Comparison of ENCODE assay signal across 27 mouse cellular contexts in genomic region chr6:31937146-31937545, GRCm38 (mm10).
DNase-seq lines count a peak whose midpoint lies in the region; ATAC-seq lines count a peak whose summit lies in the region.
"Had no signal": no experiment of that assay in that cellular context is flagged by ENCODE, and none has a peak within 500 bp of the region (broad histone marks: within the 10 kb centered on the region; RNA-seq: fewer than 3 reads in every experiment).

No protein-coding gene starts in this region.

- no peak for ATAC-seq in intestine, embryonic 14.5 days (replicated peaks; ENCODE audit: low FRiP score, low TSS enrichment, low read depth)
- no peak for ATAC-seq in intestine, embryonic 15.5 days
- no peak for ATAC-seq in neural tube, embryonic 14.5 days (ENCODE audit: low read depth)
- ATAC-seq: CD4-positive, CD25-positive, alpha-beta regulatory T cell, adult 4 months; forebrain, embryonic 15.5 days; inflammation-experienced regulatory T-cells, adult 6 months; midbrain, embryonic 13.5 days had no signal

- no peak overlapping the region for H3K4me2 ChIP-seq in intestine, embryonic 14.5 days (ENCODE audit: low read length)
- no peak overlapping the region for H3K4me2 ChIP-seq in intestine, embryonic 15.5 days (replicated peaks)
- H3K4me2 ChIP-seq in neural tube, embryonic 14.5 days (ENCODE audit: low read depth, low read length): no peak overlapping the region
- H3K4me2 ChIP-seq: forebrain, embryonic 15.5 days; limb, embryonic 15.5 days; lung, embryonic 14.5 days; midbrain, embryonic 13.5 days; neural tube, embryonic 12.5 days had no signal

- H3K4me3 ChIP-seq in intestine, embryonic 14.5 days (ENCODE audit: low read depth, low read length): no peak overlapping the region
- no peak overlapping the region for H3K4me3 ChIP-seq in intestine, embryonic 15.5 days (replicated peaks)
- no peak overlapping the region for H3K4me3 ChIP-seq in neural tube, embryonic 14.5 days (ENCODE audit: low read depth, low read length)
- H3K4me3 ChIP-seq: embryonic facial prominence, embryonic 10.5 days; forebrain, embryonic 15.5 days; limb, embryonic 15.5 days; midbrain, embryonic 13.5 days; neural tube, embryonic 12.5 days had no signal

- no peaks in the 10 kb centered on the region for H3K27me3 ChIP-seq in intestine, embryonic 14.5 days (replicated peaks; ENCODE audit: control insufficient read depth, insufficient read depth, low read length)
- no peaks in the 10 kb centered on the region for H3K27me3 ChIP-seq in intestine, embryonic 15.5 days (replicated peaks)
- no peaks in the 10 kb centered on the region for H3K27me3 ChIP-seq in neural tube, embryonic 14.5 days (ENCODE audit: control insufficient read depth, insufficient read depth, low read length)
- H3K27me3 ChIP-seq: forebrain, embryonic 15.5 days; neural tube, embryonic 12.5 days had no signal

- H3K36me3 ChIP-seq in intestine, embryonic 14.5 days (ENCODE audit: control insufficient read depth, insufficient read depth, low read length): no peaks in the 10 kb centered on the region
- H3K36me3 ChIP-seq in intestine, embryonic 15.5 days: no peaks in the 10 kb centered on the region
- H3K36me3 ChIP-seq in neural tube, embryonic 14.5 days (ENCODE audit: control insufficient read depth, insufficient read depth, low read length): no peaks in the 10 kb centered on the region
- H3K36me3 ChIP-seq: embryonic facial prominence, embryonic 10.5 days; forebrain, embryonic 15.5 days; G1E; limb, embryonic 15.5 days; midbrain, embryonic 13.5 days; neural tube, embryonic 12.5 days had no signal

- H3K4me1 ChIP-seq in intestine, embryonic 14.5 days (replicated peaks; ENCODE audit: control insufficient read depth, insufficient read depth, low read length): no peaks in the 10 kb centered on the region; the same call in 1 of the 2 replicates
- H3K4me1 ChIP-seq in intestine, embryonic 15.5 days (replicated peaks): 0 out of 2 replicates have a peak, but pooled peaks cover 4% of the 10 kb centered on the region
- peaks cover 14% of the 10 kb centered on the region for H3K4me1 ChIP-seq in neural tube, embryonic 14.5 days (ENCODE audit: control insufficient read depth, insufficient read depth, low read length)

- DNase-seq in adrenal gland, adult 2 months: peak; percentile 56
- no peak for DNase-seq in adrenal gland, postnatal 4 days (ENCODE audit: low spot score in 2 of 2)
- DNase-seq in intestine, embryonic 14.5 days (ENCODE audit: low spot score): peak; percentile 37
- DNase-seq in neural tube, embryonic 10.5 days (ENCODE audit: extremely low spot score, low spot score): no peak
- no peak for DNase-seq in testis, postnatal 10 days (ENCODE audit: low spot score)
- DNase-seq in gastrocnemius, postnatal 25 days: no peak
- DNase-seq: cerebellum, adult 11-12 months; cerebellum, postnatal 10 days; heart, postnatal 4 days; kidney, adult 8-10 months; kidney, postnatal 25 days; left cerebral cortex, postnatal 4 days; lung, embryonic 14.5 days; right cerebral cortex, adult 18-20 months; right cerebral cortex, postnatal 4 days; thymus, postnatal 25 days had no signal

- WGBS in intestine, embryonic 14.5 days: 73% methylated on average over 12 of the region's 12 CpGs
- WGBS in intestine, embryonic 15.5 days: 71% methylated on average over 12 of the region's 12 CpGs
- 75% methylated on average over 12 of the region's 12 CpGs for WGBS in neural tube, embryonic 14.5 days

- H3K9ac ChIP-seq in intestine, embryonic 14.5 days (ENCODE audit: low read length): no peak overlapping the region
- no peak overlapping the region for H3K9ac ChIP-seq in intestine, embryonic 15.5 days
- no peak overlapping the region for H3K9ac ChIP-seq in neural tube, embryonic 14.5 days (replicated peaks; ENCODE audit: low read depth, low read length)
- H3K9ac ChIP-seq: forebrain, embryonic 15.5 days; limb, embryonic 15.5 days; liver, embryonic 14.5 days; lung, embryonic 14.5 days; midbrain, embryonic 13.5 days; neural tube, embryonic 12.5 days had no signal

- H3K9me3 ChIP-seq in intestine, embryonic 14.5 days (ENCODE audit: control insufficient read depth, low read length): no peaks in the 10 kb centered on the region
- H3K9me3 ChIP-seq in intestine, embryonic 15.5 days: no peaks in the 10 kb centered on the region
- H3K9me3 ChIP-seq in neural tube, embryonic 14.5 days (ENCODE audit: control insufficient read depth, low read length): no peaks in the 10 kb centered on the region
- H3K9me3 ChIP-seq: embryonic facial prominence, embryonic 10.5 days; forebrain, embryonic 15.5 days; G1E; limb, embryonic 15.5 days; midbrain, embryonic 13.5 days; neural tube, embryonic 12.5 days had no signal

- H3K27ac ChIP-seq in intestine, embryonic 14.5 days (ENCODE audit: low read depth): no peak overlapping the region
- H3K27ac ChIP-seq in intestine, embryonic 15.5 days: no peak overlapping the region
- H3K27ac ChIP-seq in neural tube, embryonic 14.5 days (ENCODE audit: low read depth, low read length): peak overlapping the region; percentile 55
- H3K27ac ChIP-seq: embryonic facial prominence, embryonic 10.5 days; forebrain, embryonic 15.5 days; limb, embryonic 15.5 days; liver, embryonic 14.5 days; midbrain, embryonic 13.5 days; neural tube, embryonic 12.5 days had no signal

Comparison
In these comparisons a context has a peak if more than half of its experiments do, and no peak if none do; other contexts are left out.
1. DNase-seq: peak in adrenal gland, adult 2 months (single experiment) and intestine, embryonic 14.5 days (single experiment); none in adrenal gland, postnatal 4 days (0 of 2), neural tube, embryonic 10.5 days (single experiment), testis, postnatal 10 days (single experiment) and gastrocnemius, postnatal 25 days (single experiment).